Mouse (Mus musculus): Measurements from ENCODE around the gene Yjefn3.

Yjefn3 gene

GRCm38 (mm10) chr8:69911917-69912316 lies 9.4 kb upstream of the Yjefn3 start:
- in situ Hi-C loops (cut with MboI, MseI) = no loop called here

GRCm38 (mm10) chr8:69907106-69907505 lies 4.6 kb upstream of the Yjefn3 start:
- in situ Hi-C loops (cut with MboI, MseI) = no loop called here

- in situ Hi-C loops (cut with MboI, MseI) = no loop called here
Observed at GRCm38 (mm10) chr8:69906260-69906659, 3.7 kb upstream of the Yjefn3 start.

GRCm38 (mm10) chr8:69904096-69904495 lies 1.6 kb upstream of the Yjefn3 start:
- in situ Hi-C loops (cut with MboI, MseI) = loop anchor here (5.0 kb wide), 1 partner anchor 93 kb away; the partner anchor contains the start of gene Gatad2a

GRCm38 (mm10) chr8:69903063-69903542 lies 591 bp upstream of the Yjefn3 start:
- in situ Hi-C loops (cut with MboI, MseI) = loop anchor here (5.0 kb wide), 1 partner anchor 94 kb away; the partner anchor contains the start of gene Gatad2a

- in situ Hi-C loops (cut with MboI, MseI) = loop anchor here (5.0 kb wide), 1 partner anchor 96 kb away; the partner anchor contains the start of gene Gatad2a
Observed at GRCm38 (mm10) chr8:69901484-69902162, 889 bp downstream of the Yjefn3 start.

GRCm38 (mm10) chr8:69900895-69901451 lies 1.5 kb downstream of the Yjefn3 start:
- in situ Hi-C loops (cut with MboI, MseI) = loop anchor here (5.0 kb wide), 1 partner anchor 96 kb away; the partner anchor contains the start of gene Gatad2a

GRCm38 (mm10) chr8:69899876-69900275 lies 2.6 kb downstream of the Yjefn3 start:
- in situ Hi-C loops (cut with MboI, MseI) = loop anchor here (5.0 kb wide), 1 partner anchor 97 kb away; the partner anchor contains the start of gene Gatad2a

GRCm38 (mm10) chr8:69897857-69898256 lies 4.7 kb downstream of the Yjefn3 start:
- in situ Hi-C loops (cut with MboI, MseI) = no loop called here

- in situ Hi-C loops (cut with MboI, MseI) = no loop called here
Observed at GRCm38 (mm10) chr8:69895772-69896451, 6.6 kb downstream of the Yjefn3 start.

- in situ Hi-C loops (cut with MboI, MseI) = no loop called here
Observed at GRCm38 (mm10) chr8:69894836-69895332, 7.6 kb downstream of the Yjefn3 start.

- in situ Hi-C loops (cut with MboI, MseI) = no loop called here
Observed at GRCm38 (mm10) chr8:69893863-69894262, 8.6 kb downstream of the Yjefn3 start.

GRCm38 (mm10) chr8:69890813-69891241 lies 11.7 kb downstream of the Yjefn3 start:
- in situ Hi-C loops (cut with MboI, MseI) = no loop called here

- in situ Hi-C loops (cut with MboI, MseI) = no loop called here
Observed at GRCm38 (mm10) chr8:69888902-69889301, 13.6 kb downstream of the Yjefn3 start.

GRCm38 (mm10) chr8:69888244-69888866 lies 14.2 kb downstream of the Yjefn3 start:
- in situ Hi-C loops (cut with MboI, MseI) = no loop called here

- in situ Hi-C loops (cut with MboI, MseI) = no loop called here
Observed at GRCm38 (mm10) chr8:69887289-69888243, 14.9 kb downstream of the Yjefn3 start, which contains the start of gene Cilp2. Cilp2 (minus strand) TSS chr8:69887687.

- in situ Hi-C loops (cut with MboI, MseI) = no loop called here
Observed at GRCm38 (mm10) chr8:69884141-69884540, 18.4 kb downstream of the Yjefn3 start.

- in situ Hi-C loops (cut with MboI, MseI) = no loop called here
Observed at GRCm38 (mm10) chr8:69882833-69883600, 19.5 kb downstream of the Yjefn3 start.

GRCm38 (mm10) chr8:69882021-69882756 lies 20.3 kb downstream of the Yjefn3 start:
- in situ Hi-C loops (cut with MboI, MseI) = no loop called here

Measured in regulatory T cell (primary cell).